Mouse (Mus musculus): ENCODE measurements at regions not wholly inside any gene's neighbourhood (a gene's known extent, or its start where the extent isn't known, plus 50 kb on each side); places are given as distances from the start of the nearest gene placed in this dataset.

DNA sequence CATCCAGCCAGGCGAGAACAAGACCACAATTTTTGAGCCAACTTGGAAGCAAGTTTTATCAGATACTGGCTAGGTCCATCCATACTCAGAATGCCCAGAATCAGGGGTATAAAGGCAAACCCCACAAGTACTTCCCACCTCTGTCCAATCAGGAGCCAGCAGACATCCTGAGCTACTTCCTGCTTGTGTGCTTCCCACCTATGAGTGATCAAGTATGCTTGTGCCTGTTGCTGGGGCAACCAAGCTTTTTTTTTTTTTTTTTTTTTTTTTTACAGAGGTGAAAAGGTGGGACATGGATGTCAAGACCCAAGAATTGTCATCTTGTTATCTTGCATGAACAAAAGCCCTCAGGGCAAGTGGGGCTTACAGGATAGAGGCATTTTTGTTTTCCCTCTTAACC, 155.4 kb downstream of the BC067074 start:
- TF ChIP-seq CTCF (IDR thresholded peaks at IDR 0.05; ENCODE audit: control insufficient read depth, insufficient read depth, low read length) (no peak), POLR2A (IDR thresholded peaks at IDR 0.05; ENCODE audit: borderline replicate concordance, control insufficient read depth, low read depth, low read length) (no peak)

All from bone marrow, adult 2 months (tissue).